Comparison of ENCODE assay signal across 26 mouse cellular contexts in the genomic region with DNA sequence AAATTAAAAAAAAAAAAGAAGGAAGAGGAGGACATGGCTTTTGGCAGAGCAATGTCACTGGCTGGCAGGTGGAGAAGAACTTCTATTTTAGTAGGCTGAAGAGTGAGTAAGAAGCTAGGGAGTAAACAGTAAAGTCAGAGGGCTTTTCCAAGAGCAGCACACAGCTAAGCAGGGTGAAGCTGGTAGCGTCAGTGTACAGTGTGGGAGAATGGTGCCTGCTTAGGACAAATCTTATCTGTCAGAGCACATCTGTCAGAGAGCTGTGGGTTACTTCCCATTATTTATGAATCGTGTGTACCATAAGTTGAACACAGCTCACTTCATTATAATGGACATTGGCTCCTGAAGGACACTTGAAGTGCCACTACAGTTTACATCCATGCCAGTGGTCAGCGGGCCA.
"Had no signal": no experiment of that assay in that cellular context is flagged by ENCODE, and none has a peak within 500 bp of the region (broad histone marks: within the 10 kb centered on the region; RNA-seq: fewer than 3 reads in every experiment).

No protein-coding gene starts in this region.

- H3K9ac ChIP-seq: forebrain, postnatal 0 days; heart, embryonic 13.5 days; heart, embryonic 15.5 days; hindbrain, embryonic 12.5 days; hindbrain, embryonic 14.5 days; intestine, embryonic 15.5 days; limb, embryonic 13.5 days; limb, embryonic 15.5 days; liver, embryonic 15.5 days had no signal

- H3K9me3 ChIP-seq: heart, embryonic 13.5 days; heart, embryonic 15.5 days; hindbrain, embryonic 10.5 days; hindbrain, embryonic 12.5 days; intestine, embryonic 15.5 days; limb, embryonic 13.5 days; limb, embryonic 15.5 days; liver, embryonic 15.5 days had no signal

- H3K27ac ChIP-seq: heart, adult 2 months; heart, embryonic 13.5 days; heart, embryonic 15.5 days; hindbrain, embryonic 10.5 days; hindbrain, embryonic 12.5 days; hindbrain, embryonic 14.5 days; intestine, embryonic 15.5 days; kidney, postnatal 0 days; limb, embryonic 13.5 days; limb, embryonic 15.5 days; liver, embryonic 15.5 days had no signal

- H3K27me3 ChIP-seq: heart, embryonic 13.5 days; heart, embryonic 15.5 days; hindbrain, embryonic 12.5 days; intestine, embryonic 15.5 days; limb, embryonic 13.5 days; limb, embryonic 15.5 days; liver, embryonic 15.5 days had no signal

- DNase-seq: forebrain, postnatal 0 days; gastrocnemius, postnatal 14 days; heart, adult 2 months; heart, postnatal 14 days; heart, postnatal 4 days; kidney, adult 18-20 months; kidney, adult 8-10 months; kidney, postnatal 14 days; kidney, postnatal 36 days; layer of hippocampus, adult 9-11 months; layer of hippocampus, postnatal 36 days; left cerebral cortex, postnatal 4 days had no signal

- ATAC-seq: forebrain, postnatal 0 days; hindbrain, embryonic 16.5 days; inflammation-experienced regulatory T-cells, adult 6 months; intestine, embryonic 15.5 days; intestine, postnatal 0 days had no signal

- H3K4me1 ChIP-seq: hindbrain, embryonic 12.5 days; intestine, embryonic 15.5 days; limb, embryonic 13.5 days; limb, embryonic 15.5 days had no signal

- H3K36me3 ChIP-seq: intestine, embryonic 15.5 days; liver, embryonic 15.5 days had no signal

- H3K4me3 ChIP-seq: heart, adult 2 months; heart, embryonic 13.5 days; heart, embryonic 15.5 days; hindbrain, embryonic 10.5 days; hindbrain, embryonic 12.5 days; intestine, embryonic 15.5 days; limb, embryonic 13.5 days; limb, embryonic 15.5 days; liver, embryonic 15.5 days had no signal

- H3K4me2 ChIP-seq: heart, embryonic 11.5 days; heart, embryonic 13.5 days; heart, embryonic 15.5 days; hindbrain, embryonic 12.5 days; hindbrain, embryonic 14.5 days; intestine, embryonic 15.5 days; limb, embryonic 13.5 days; limb, embryonic 15.5 days; liver, embryonic 15.5 days had no signal
